Mouse (Mus musculus) embryonic facial prominence, embryonic 10.5 days (tissue): Measurements from ENCODE around the gene Tma16. TPM values are rescaled to one million over a fixed set of nuclear protein-coding genes. Genes with fewer than 3 reads are reported as not detected.

ENCODE experiments used
- DNase-seq: peaks from one replicate; pipeline ENCODE4 v3.0.0-alpha.2; 2017; ENCODE audit warnings: low spot score
- H3K27ac ChIP-seq: fragments of 300-500 bp; sonication (generic); replicated peaks from 2 replicates; pipeline ENCODE4 v1.5.1; 2016; ENCODE audit warnings: mild to moderate bottlenecking
- H3K27me3 ChIP-seq: fragments of 300-500 bp; sonication (generic); replicated peaks from 2 replicates; pipeline ENCODE4 v1.6.1; 2016; ENCODE audit warnings: low read depth, mild to moderate bottlenecking; ENCODE audit not compliant: poor library complexity, severe bottlenecking
- H3K36me3 ChIP-seq: fragments of 300-500 bp; sonication (generic); replicated peaks from 2 replicates; pipeline ENCODE4 v1.6.1; 2016; ENCODE audit warnings: mild to moderate bottlenecking, moderate library complexity
- H3K4me1 ChIP-seq: fragments of 300-500 bp; sonication (generic); 2 replicates; pipeline ENCODE4 v1.6.1; 2016
- H3K4me3 ChIP-seq: fragments of 300-500 bp; sonication (generic); 2 replicates; pipeline ENCODE4 v1.5.1; 2016; ENCODE audit warnings: mild to moderate bottlenecking, moderate library complexity
- H3K9me3 ChIP-seq: fragments of 300-500 bp; sonication (generic); 2 replicates; pipeline ENCODE4 v1.6.1; 2016; ENCODE audit warnings: mild to moderate bottlenecking
- WGBS: fragments of 180-500 bp; shearing (Covaris S2); methylation state at CpG from one replicate; pipeline ENCODE4 v1.1.7; 2016; 5-methylcytosine and 5-hydroxymethylcytosine counted together
- polyA plus RNA-seq: library from polyadenylated mRNA; unstranded; fragments of >200 nt; fragmentation: Nextera tagmentation; extraction: Ambion mirVana; gene quantifications from 2 replicates; pipeline ENCODE4 v1.2.1, GENCODE M21; 2016

Gene Tma16
- polyA plus RNA-seq, 1 experiment from 2014 or later: 23.0 TPM

DNA sequence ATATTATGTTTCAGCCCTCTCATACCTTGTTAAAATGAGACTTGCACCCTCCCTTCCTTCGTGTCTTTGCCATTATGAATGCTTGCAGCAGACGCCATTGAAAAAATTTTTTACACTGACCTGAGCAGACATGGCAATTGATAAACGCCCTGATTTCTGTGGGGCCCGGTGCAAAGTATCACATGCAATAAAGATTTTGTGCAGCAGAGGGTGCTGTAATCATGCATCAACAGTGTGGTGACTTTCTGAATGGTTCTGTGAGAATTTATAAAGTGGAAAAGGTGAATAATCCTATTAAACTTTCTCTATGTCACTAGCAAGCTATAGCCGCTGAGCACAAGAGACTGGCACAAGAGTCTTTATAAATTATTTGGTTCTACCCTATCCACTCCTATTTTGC, 35.6 kb downstream of the Tma16 start:
- Histone ChIP-seq H3K36me3 (no peaks in the 10 kb centered on the region), H3K4me1 (no peaks in the 10 kb centered on the region), H3K9me3 (no peaks in the 10 kb centered on the region), H3K27ac (no peak overlapping the region), H3K27me3 (no peaks in the 10 kb centered on the region), H3K4me3 (no peak overlapping the region)
- DNase-seq: peak; percentile 21
- WGBS: 30% methylated on average over 5 of the region's 5 CpGs

- DNase-seq: no peak
- H3K4me1 ChIP-seq: no peaks in the 10 kb centered on the region
- no peaks in the 10 kb centered on the region for H3K9me3 ChIP-seq
- no peaks in the 10 kb centered on the region for H3K27me3 ChIP-seq
- 78% methylated on average over 3 of the region's 3 CpGs for WGBS
- no peak overlapping the region for H3K27ac ChIP-seq
- no peak overlapping the region for H3K4me3 ChIP-seq
- no peaks in the 10 kb centered on the region for H3K36me3 ChIP-seq
Measured at GRCm38 (mm10) chr8:66445351-66445750, 41.0 kb downstream of the Tma16 start.

GRCm38 (mm10) chr8:66444141-66444540, 42.2 kb downstream of the Tma16 start:
- DNase-seq: no peak
- WGBS: 80% methylated on average over 5 of the region's 5 CpGs

GRCm38 (mm10) chr8:66442778-66443177, 43.6 kb downstream of the Tma16 start:
- Histone ChIP-seq H3K27ac (no peak overlapping the region), H3K36me3 (no peaks in the 10 kb centered on the region), H3K27me3 (no peaks in the 10 kb centered on the region), H3K4me3 (no peak overlapping the region), H3K9me3 (no peaks in the 10 kb centered on the region), H3K4me1 (no peaks in the 10 kb centered on the region)
- WGBS: 32% methylated on average over 1 of the region's 1 CpGs
- DNase-seq: no peak

More at GRCm38 (mm10) chr8:66444141-66444540, 42.2 kb downstream of the Tma16 start:
- no peaks in the 10 kb centered on the region for H3K27me3 ChIP-seq
- H3K4me3 ChIP-seq: no peak overlapping the region
- H3K4me1 ChIP-seq: no peaks in the 10 kb centered on the region
- H3K9me3 ChIP-seq: no peaks in the 10 kb centered on the region
- no peak overlapping the region for H3K27ac ChIP-seq
- H3K36me3 ChIP-seq: no peaks in the 10 kb centered on the region

- Histone ChIP-seq H3K9me3 (no peaks in the 10 kb centered on the region), H3K27me3 (no peaks in the 10 kb centered on the region), H3K27ac (no peak overlapping the region), H3K4me1 (no peaks in the 10 kb centered on the region), H3K4me3 (no peak overlapping the region), H3K36me3 (no peaks in the 10 kb centered on the region)
- no peak for DNase-seq
- WGBS: 30% methylated on average over 1 of the region's 1 CpGs
Measured at GRCm38 (mm10) chr8:66441123-66441522, 45.2 kb downstream of the Tma16 start.

GRCm38 (mm10) chr8:66438468-66438867, 47.9 kb downstream of the Tma16 start:
- Histone ChIP-seq H3K4me3 (no peak overlapping the region), H3K27me3 (no peaks in the 10 kb centered on the region), H3K36me3 (no peaks in the 10 kb centered on the region), H3K9me3 (no peaks in the 10 kb centered on the region), H3K27ac (no peak overlapping the region), H3K4me1 (no peaks in the 10 kb centered on the region)
- 88% methylated on average over 4 of the region's 4 CpGs for WGBS
- DNase-seq: no peak

- no peak for DNase-seq
- H3K36me3 ChIP-seq: no peaks in the 10 kb centered on the region
- WGBS: 69% methylated on average over 3 of the region's 3 CpGs
- H3K4me1 ChIP-seq: no peaks in the 10 kb centered on the region
- no peaks in the 10 kb centered on the region for H3K9me3 ChIP-seq
- no peak overlapping the region for H3K27ac ChIP-seq
- H3K4me3 ChIP-seq: no peak overlapping the region
- H3K27me3 ChIP-seq: no peaks in the 10 kb centered on the region
Measured at GRCm38 (mm10) chr8:66437929-66438328, 48.4 kb downstream of the Tma16 start.

DNA sequence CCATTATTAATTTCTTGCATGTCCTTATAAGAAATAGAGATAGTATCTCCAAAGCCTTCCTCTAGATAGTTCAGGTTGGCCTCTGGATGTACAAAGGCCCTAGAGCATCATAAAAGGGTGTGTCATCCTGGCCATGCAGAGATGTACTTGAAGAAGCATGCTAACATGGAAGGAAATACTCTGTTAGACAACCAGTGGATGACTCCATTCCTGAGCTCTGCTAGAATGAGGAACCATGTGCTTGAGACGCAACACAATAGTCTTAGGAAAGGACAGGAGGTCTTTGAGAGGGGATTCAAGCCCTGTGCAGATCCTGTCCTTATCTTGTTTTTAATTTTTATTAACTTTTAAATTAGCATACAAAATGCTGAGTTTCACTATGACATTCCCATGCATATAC, 49.5 kb downstream of the Tma16 start:
- H3K4me3 ChIP-seq: no peak overlapping the region
- 93% methylated on average over 1 of the region's 1 CpGs for WGBS

GRCm38 (mm10) chr8:66433577-66433976, 52.8 kb downstream of the Tma16 start:
- no peaks in the 10 kb centered on the region for H3K9me3 ChIP-seq

More for the DNA sequence above, 49.5 kb downstream of the Tma16 start:
- Histone ChIP-seq H3K27me3 (no peaks in the 10 kb centered on the region), H3K4me1 (no peaks in the 10 kb centered on the region), H3K9me3 (no peaks in the 10 kb centered on the region), H3K36me3 (no peaks in the 10 kb centered on the region), H3K27ac (no peak overlapping the region)
- DNase-seq: no peak

DNA sequence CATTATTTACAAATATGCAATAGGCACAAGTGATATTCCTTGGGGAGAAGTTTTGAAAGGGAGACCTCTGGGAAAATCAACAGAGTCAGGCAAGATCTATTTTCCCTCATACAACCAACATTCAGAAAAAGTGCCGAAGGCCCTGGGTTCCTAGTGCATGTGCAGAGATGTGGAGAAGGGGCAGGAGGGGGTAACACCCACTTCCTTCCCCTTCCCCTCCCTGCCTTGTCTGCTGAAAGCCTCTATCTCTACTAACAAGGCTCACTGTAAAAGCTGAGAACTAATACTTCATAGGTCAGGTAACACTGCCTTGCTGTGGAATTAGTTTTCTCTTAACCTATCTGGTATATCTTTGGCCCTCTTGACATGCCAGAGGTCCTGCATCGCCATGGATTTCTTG, 55.7 kb downstream of the Tma16 start:
- Histone ChIP-seq H3K27me3 (no peaks in the 10 kb centered on the region), H3K9me3 (no peaks in the 10 kb centered on the region), H3K27ac (no peak overlapping the region), H3K4me3 (no peak overlapping the region), H3K4me1 (no peaks in the 10 kb centered on the region), H3K36me3 (no peaks in the 10 kb centered on the region)
- no peak for DNase-seq
- 73% methylated on average over 2 of the region's 2 CpGs for WGBS

More at GRCm38 (mm10) chr8:66433577-66433976, 52.8 kb downstream of the Tma16 start:
- no peak for DNase-seq
- H3K27me3 ChIP-seq: no peaks in the 10 kb centered on the region
- no peaks in the 10 kb centered on the region for H3K36me3 ChIP-seq
- no peaks in the 10 kb centered on the region for H3K4me1 ChIP-seq
- no peak overlapping the region for H3K4me3 ChIP-seq
- no peak overlapping the region for H3K27ac ChIP-seq

Other genes with a start within 250 kb of the Tma16 start
- not detected in 2 replicates for gene Tktl2, start 25.2 kb upstream of the Tma16 start, polyA plus RNA-seq
- gene Npy5r, start 201.6 kb upstream of the Tma16 start, polyA plus RNA-seq: 0.06 TPM in 1 of 2 replicates, not detected in the other
- 0.21 and 0.31 TPM in 2 replicates for gene Npy1r, start 210.7 kb upstream of the Tma16 start, polyA plus RNA-seq